Mouse (Mus musculus) lung, postnatal 25 days (tissue): ENCODE data around the gene Cep162.
A peak's percentile ranks its signal among the peaks of the same experiment; 100 is the strongest.

Experiments
- DNase-seq: peaks from one replicate; pipeline ENCODE4 v3.0.0; 2022; ENCODE audit warnings: low spot score

The Cep162 gene

DNA sequence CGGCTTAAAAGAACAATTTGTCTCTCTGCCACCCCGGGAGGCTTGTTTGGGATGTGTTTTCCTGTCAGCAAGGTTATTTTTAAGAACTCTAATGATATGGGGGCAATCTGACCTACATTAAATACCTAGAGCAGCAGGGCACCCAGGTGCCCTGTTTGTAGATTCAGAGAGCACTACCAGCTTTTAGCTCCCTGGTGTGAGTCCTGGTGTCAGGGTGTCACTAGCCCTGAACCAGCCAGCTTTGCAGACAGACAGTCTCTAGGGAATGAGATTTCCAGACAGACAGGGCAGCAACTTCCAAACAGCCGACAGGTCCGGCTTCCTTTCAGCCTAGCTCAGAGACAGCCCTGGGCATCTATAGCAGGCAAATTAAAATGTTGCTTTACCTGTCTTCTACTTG lies 92.8 kb downstream of the Cep162 start:
- no peak for DNase-seq

DNA sequence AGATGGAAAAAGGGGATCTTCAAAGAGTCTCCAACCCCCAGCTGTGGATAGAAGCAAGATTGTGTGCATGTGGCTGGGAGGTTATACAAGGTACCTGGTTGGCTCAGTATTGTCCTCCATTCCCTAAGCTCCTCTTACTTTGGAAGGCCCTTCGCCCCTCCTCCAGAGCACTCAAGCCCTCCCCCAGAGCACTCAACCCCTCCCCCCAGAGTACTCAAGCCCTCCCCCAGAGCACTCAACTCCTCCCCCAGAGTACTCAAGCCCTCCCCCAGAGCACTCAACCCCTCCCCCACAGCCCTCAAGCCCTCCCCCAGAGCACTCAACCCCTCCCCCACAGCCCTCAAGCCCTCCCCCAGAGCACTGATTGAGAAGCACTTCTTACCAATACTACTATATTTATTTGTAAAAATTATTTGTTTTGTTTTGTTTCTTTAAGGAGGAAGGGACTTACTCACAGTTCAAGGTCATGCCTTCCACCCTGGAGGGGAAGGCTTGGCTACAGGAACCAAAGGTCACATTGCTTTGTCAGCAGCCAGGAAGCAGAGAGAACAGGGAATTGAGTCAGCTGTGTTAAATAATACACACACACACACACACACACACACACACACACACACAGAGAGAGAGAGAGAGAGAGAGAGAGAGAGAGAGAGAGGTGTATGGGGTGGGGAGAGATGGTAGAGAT lies 102.6 kb downstream of the Cep162 start:
- no peak for DNase-seq

DNA sequence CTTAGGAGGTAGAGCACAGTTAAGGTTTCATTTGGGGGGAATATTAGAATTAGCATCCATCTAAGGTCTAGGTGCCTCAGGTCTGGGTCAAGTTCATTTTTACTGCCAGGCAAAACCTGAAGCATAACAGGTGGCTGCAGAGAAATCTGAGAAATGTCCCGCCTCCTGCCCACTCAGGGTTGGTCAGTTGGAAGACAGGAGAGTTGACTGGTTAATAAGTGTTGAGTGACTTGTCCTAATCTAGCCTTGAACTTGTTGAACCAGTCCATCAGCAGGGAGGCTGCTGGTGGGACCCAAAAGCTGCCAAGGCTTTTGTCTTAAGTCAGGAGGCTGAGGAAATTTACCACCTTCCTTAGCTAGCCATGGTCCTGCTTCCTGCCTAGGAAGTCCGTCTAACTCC lies 107.4 kb downstream of the Cep162 start:
- DNase-seq = peak; percentile 34

DNA sequence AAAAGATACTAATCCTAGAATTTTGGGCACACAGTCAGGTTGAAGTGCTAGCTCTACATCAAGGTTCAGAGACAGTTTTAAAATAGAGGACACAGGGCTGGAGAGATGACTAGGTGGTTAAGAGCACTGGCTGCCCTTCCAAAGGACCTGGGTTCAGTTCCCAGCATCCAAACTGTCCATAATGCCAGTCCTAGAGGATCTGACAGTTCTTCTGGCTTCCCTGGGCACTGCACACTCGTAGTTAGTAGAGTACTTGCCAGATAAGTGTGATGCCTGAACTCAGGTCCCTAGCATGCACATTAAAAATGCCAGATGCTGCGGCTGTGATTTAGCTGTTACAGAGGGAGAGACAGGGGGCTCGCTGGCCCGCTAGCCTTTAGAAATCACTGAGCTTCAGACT lies 108.9 kb downstream of the Cep162 start:
- DNase-seq = no peak

DNA sequence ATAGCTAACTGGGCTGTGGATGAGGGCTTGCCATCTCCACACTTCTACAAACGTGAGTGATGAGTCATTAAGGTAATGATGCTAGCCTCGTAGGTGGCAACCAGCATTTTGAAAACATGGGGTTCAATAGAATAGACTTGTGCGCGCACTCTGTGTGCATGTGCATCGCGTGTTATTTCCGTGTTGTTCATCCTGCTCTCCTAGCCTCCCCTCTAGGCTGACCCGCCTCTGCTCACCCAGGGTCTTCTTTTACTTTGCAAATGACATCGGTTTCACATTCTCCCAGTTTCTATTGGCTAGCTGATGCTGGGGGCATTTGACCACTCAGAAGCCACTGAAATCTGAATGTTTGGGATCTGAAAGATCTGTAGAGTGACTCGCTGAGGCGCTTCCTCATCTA lies 109.7 kb downstream of the Cep162 start:
- no peak for DNase-seq

DNA sequence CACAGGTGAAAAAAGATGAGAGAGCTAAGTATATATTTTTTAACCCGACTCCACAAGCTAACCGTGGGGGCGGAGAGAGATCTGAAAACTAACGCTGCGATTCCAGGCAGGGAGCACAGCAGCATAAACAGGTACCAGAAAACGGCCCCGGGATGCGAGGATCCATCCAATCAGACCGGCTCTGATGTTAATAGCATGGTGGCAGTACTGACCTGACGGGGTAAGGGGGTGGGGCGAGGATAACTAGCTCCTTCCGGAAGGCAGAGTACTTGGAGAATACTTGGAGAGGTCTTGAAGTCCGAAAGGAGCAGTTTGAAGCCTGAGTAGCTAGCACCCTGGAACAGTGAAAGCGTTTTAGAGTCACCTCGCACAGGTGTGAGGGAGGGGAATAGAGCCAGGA lies 110.2 kb downstream of the Cep162 start:
- peak; percentile 21 for DNase-seq

DNA sequence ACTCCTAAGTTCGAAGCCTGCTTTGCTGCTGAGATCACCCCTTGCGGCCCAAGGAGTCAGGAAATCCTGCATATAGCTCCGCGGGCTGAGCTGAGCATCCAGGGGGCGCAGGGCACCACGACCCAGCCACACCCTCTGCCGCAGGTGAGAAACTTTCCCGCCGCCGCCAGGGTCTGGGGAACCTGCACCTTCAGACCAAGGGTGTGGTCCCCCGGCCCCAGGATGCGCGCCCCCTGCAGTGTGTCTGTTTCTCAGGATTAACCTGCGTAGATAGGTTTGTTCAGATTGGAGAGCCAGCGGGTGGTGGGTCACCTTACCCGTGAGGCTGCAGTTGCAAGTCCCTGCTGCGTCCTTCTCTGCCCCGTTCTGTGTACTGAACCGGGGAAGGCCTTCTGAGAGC lies 110.8 kb downstream of the Cep162 start:
- no peak for DNase-seq

DNA sequence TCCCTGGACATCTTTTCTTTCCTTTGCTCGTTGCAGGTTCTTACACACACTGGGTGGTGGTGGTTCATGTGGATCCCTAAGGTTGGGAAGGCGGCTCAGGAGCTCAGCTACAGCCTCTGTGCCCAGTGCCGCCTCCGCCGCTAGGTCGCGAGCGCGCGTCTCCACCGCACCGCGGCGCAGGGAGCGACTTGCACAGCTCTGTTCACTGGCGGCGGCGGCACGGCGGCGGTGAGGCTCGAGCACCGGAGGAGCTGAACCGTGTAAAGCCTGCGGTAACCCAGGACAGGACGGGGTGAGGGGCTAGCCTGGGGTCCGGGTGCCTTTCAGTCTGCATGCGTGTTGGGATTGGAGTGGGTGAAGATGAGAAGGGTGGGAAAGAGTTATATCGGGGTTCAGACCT lies 111.2 kb downstream of the Cep162 start, which contains the start of gene Mrap2:
TSS of gene Mrap2 (plus strand) at position 201 of the 400 bp plus-strand sequence.
- DNase-seq = no peak

DNA sequence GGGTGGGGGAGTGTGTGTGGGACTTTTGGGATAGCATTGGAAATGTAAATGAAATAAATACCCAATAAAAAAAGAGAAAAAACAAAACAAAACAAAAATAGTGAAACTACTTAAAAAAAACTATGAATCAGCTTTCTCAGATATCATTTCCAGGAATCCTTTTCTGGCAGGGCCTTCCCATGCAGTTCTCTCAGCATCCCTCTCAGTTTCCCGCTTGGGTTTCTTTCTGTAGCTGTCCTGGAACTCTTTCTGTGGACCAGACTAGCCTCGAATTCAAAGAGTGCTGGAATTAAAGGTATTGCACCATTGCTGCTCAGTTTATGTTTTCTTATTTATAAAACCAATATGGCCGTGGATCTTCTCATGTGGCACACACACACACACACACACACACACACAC lies 112.3 kb downstream of the Cep162 start:
- DNase-seq = no peak
